Mouse (Mus musculus): ENCODE data around the gene Hmga1. TPM values are rescaled to one million over a fixed set of nuclear protein-coding genes. Genes with fewer than 3 reads are reported as not detected.

Gene Hmga1
- total and polyA plus RNA-seq, 3 experiments: 12.2 to 38.9 (median 26.8) TPM

GRCm38 (mm10) chr17:27587252-27587651 is 31.0 kb downstream of the Hmga1 start:
- no peak for DNase-seq

- no peak for DNase-seq
These were observed 31.9 kb downstream of the Hmga1 start for GRCm38 (mm10) chr17:27588231-27588630.

- DNase-seq: no peak
These were observed 35.7 kb downstream of the Hmga1 start for GRCm38 (mm10) chr17:27591826-27592564.

- no peak for DNase-seq
These were observed 36.2 kb downstream of the Hmga1 start for GRCm38 (mm10) chr17:27592565-27592910.

- no peak for DNase-seq
These were observed 39.5 kb downstream of the Hmga1 start for GRCm38 (mm10) chr17:27595659-27596375.

GRCm38 (mm10) chr17:27596376-27597190 is 40.3 kb downstream of the Hmga1 start:
- no peak for DNase-seq

GRCm38 (mm10) chr17:27600286-27600685 is 44.0 kb downstream of the Hmga1 start:
- peak; percentile 55 for DNase-seq

- DNase-seq: no peak
These were observed 44.6 kb downstream of the Hmga1 start for GRCm38 (mm10) chr17:27600869-27601268.

- no peak for DNase-seq
These were observed 46.7 kb downstream of the Hmga1 start for GRCm38 (mm10) chr17:27603036-27603435.

GRCm38 (mm10) chr17:27603522-27604234 is 47.4 kb downstream of the Hmga1 start:
- DNase-seq: no peak

- no peak for DNase-seq
These were observed 53.3 kb downstream of the Hmga1 start for GRCm38 (mm10) chr17:27609576-27609975.

- DNase-seq: no peak
These were observed 54.6 kb downstream of the Hmga1 start for GRCm38 (mm10) chr17:27610679-27611518.

- no peak for DNase-seq
These were observed 55.2 kb downstream of the Hmga1 start for GRCm38 (mm10) chr17:27611519-27611884.

GRCm38 (mm10) chr17:27611994-27612393 is 55.7 kb downstream of the Hmga1 start:
- DNase-seq: no peak

GRCm38 (mm10) chr17:27613016-27613415 is 56.7 kb downstream of the Hmga1 start:
- DNase-seq: no peak

Other genes with a start within 250 kb of the Hmga1 start
- gene Grm4, start 35.1 kb upstream of the Hmga1 start, total RNA-seq (2021): 1 to 10 TPM; 5.5 to 9.0 TPM
- 0.08 and 0.31 TPM in 2 replicates for gene Grm4, start 35.1 kb upstream of the Hmga1 start, polyA plus RNA-seq (2012; rRNA removed)
- 10 to 100 TPM; 28.0 to 35.9 TPM for gene AI413582, start 9.3 kb downstream of the Hmga1 start, total RNA-seq (2021)
- gene AI413582, start 9.3 kb downstream of the Hmga1 start, polyA plus RNA-seq (2012; rRNA removed): 64.8 and 65.5 TPM in 2 replicates
- 100 to 1,000 TPM; 152 to 217 TPM for gene Nudt3, start 67.0 kb downstream of the Hmga1 start, total RNA-seq (2021)
- gene Nudt3, start 67.0 kb downstream of the Hmga1 start, polyA plus RNA-seq (2012; rRNA removed): 114 and 124 TPM in 2 replicates
- gene RPS10-NUDT3, start 78.7 kb downstream of the Hmga1 start, total RNA-seq (2021): not detected
- not detected in 2 replicates for gene RPS10-NUDT3, start 78.7 kb downstream of the Hmga1 start, polyA plus RNA-seq (2012; rRNA removed)
- 1,000 to 10,000 TPM; 1,036 to 1,116 TPM for gene Rps10, start 80.2 kb downstream of the Hmga1 start, total RNA-seq (2021)
- 886 and 939 TPM in 2 replicates for gene Rps10, start 80.2 kb downstream of the Hmga1 start, polyA plus RNA-seq (2012; rRNA removed)
- 1 to 10 TPM; 2.5 to 5.6 TPM for gene Pacsin1, start 99.0 kb downstream of the Hmga1 start, total RNA-seq (2021)
- gene Pacsin1, start 99.0 kb downstream of the Hmga1 start, polyA plus RNA-seq (2012; rRNA removed): 3.0 and 3.8 TPM in 2 replicates
- gene Spdef, start 172.5 kb downstream of the Hmga1 start, total RNA-seq (2021): under 1 TPM in 1 of 2 experiments, not detected in 1; 0.28 TPM
- gene Spdef, start 172.5 kb downstream of the Hmga1 start, polyA plus RNA-seq (2012; rRNA removed): 0.11 and 0.47 TPM in 2 replicates